Mouse (Mus musculus) heart, embryonic 13.5 days (tissue): ENCODE measurements at regions not wholly inside any gene's neighbourhood (a gene's known extent, or its start where the extent isn't known, plus 50 kb on each side); places are given as distances from the start of the nearest gene placed in this dataset.

ENCODE experiments used
- ATAC-seq: fragments of 200-750 bp; cut with Nextera tagmentation; 2 replicates; pipeline ENCODE4 v1.8.0; 2017; ENCODE audit warnings: moderate TSS enrichment; ENCODE audit not compliant: insufficient number of reproducible peaks, low FRiP score, low TSS enrichment; ENCODE audit errors: extremely low read depth
- H3K27ac ChIP-seq: fragments of 300-500 bp; sonication (generic); replicated peaks from 2 replicates; pipeline ENCODE4 v1.5.1; 2015; ENCODE audit warnings: moderate library complexity, mild to moderate bottlenecking, inconsistent platforms
- H3K27me3 ChIP-seq: fragments of 300-500 bp; sonication (generic); replicated peaks from 2 replicates; pipeline ENCODE4 v1.6.1; 2015; ENCODE audit warnings: mild to moderate bottlenecking, inconsistent platforms
- H3K36me3 ChIP-seq: fragments of 300-500 bp; sonication (generic); 2 replicates; pipeline ENCODE4 v1.6.1; 2015; ENCODE audit warnings: mild to moderate bottlenecking, inconsistent platforms
- H3K4me1 ChIP-seq: fragments of 300-500 bp; sonication (generic); 2 replicates; pipeline ENCODE4 v1.6.1; 2015; ENCODE audit warnings: inconsistent platforms
- H3K4me2 ChIP-seq: fragments of 300-500 bp; sonication (generic); 2 replicates; pipeline ENCODE4 v1.6.1; 2015; ENCODE audit warnings: inconsistent platforms, mild to moderate bottlenecking, moderate library complexity
- H3K4me3 ChIP-seq: fragments of 300-500 bp; sonication (generic); 2 replicates; pipeline ENCODE4 v1.5.1; 2015; ENCODE audit warnings: moderate library complexity, mild to moderate bottlenecking, inconsistent platforms
- H3K9ac ChIP-seq: fragments of 300-500 bp; sonication (generic); 2 replicates; pipeline ENCODE4 v1.6.1; 2015; ENCODE audit warnings: inconsistent platforms, mild to moderate bottlenecking, moderate library complexity
- H3K9me3 ChIP-seq: fragments of 300-500 bp; sonication (generic); 2 replicates; pipeline ENCODE4 v1.6.1; 2016; ENCODE audit warnings: inconsistent platforms
- WGBS: fragments of 180-500 bp; shearing (Covaris S2); methylation state at CpG from one replicate; pipeline ENCODE4 v1.1.7; 2015; ENCODE audit warnings: mixed read lengths; 5-methylcytosine and 5-hydroxymethylcytosine counted together

DNA sequence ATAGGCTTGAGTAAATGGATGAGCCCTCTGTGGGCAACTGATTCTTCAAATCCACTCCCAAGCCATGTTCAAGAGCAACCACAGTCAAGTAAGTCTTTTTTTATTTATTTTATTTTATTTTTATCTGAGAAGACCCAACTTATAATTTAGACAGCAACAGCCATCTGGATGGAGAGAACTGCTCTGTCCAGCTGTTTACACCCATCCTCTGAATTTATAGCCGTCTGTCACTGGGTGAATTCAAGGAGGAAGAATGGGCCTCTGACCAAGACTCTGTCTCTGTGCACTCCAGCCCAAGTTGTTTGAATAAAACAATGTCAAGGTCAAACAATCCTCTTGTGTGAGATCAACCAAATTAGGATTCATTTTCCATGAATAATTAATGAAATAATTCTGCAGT, 263.6 kb downstream of the Tgfb2 start:
- 61% methylated on average over 1 of the region's 1 CpGs for WGBS
- ATAC-seq = no peak
- no peak overlapping the region for H3K9ac ChIP-seq
- no peak overlapping the region for H3K4me2 ChIP-seq
- H3K4me3 ChIP-seq = no peak overlapping the region
- peaks cover 15% of the 10 kb centered on the region for H3K4me1 ChIP-seq
- no peaks in the 10 kb centered on the region for H3K36me3 ChIP-seq
- H3K9me3 ChIP-seq = no peaks in the 10 kb centered on the region
- H3K27me3 ChIP-seq = peaks cover 4% of the 10 kb centered on the region; the same call in 1 of the 2 replicates
- no peak overlapping the region for H3K27ac ChIP-seq

DNA sequence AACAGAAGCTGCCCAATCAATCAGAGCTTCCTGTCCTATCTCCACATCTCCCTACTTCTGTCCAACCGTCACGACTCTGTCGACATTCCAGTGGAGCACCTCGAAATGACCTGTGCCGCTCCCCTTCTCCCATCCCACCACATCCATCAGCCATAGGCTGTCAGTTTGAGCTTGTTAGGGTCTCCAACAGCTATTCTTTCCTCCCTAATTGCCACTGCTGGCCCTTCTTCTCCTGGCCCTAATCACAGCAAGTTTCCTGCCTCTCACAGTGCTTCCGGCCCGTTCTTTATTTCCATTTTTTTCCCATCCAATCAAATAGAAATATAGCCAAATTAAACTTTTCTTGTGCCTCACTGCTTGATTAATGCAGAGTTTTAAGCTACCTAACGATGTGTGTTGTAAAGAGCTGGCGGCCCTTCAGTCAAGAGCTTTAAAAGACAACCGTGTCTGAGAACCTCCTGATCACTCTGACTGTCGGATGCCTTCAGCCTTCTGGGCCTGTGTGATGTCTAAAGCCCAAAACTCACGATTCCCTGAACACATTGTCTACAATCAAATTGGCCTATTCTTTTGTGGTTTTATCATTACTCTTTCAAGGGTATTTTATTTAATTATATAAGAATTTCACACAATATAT, 270.3 kb downstream of the Tgfb2 start:
- Histone ChIP-seq H3K27ac (peak overlapping the region; percentile 40; the same call in 1 of the 2 replicates), H3K27me3 (no peaks in the 10 kb centered on the region), H3K9me3 (no peaks in the 10 kb centered on the region), H3K36me3 (no peaks in the 10 kb centered on the region), H3K4me3 (no peak overlapping the region), H3K4me2 (no peak overlapping the region), H3K9ac (no peak overlapping the region), H3K4me1 (peaks cover 22% of the 10 kb centered on the region)
- 37% methylated on average over 12 of the region's 12 CpGs for WGBS
- ATAC-seq = no peak

- ATAC-seq = no peak
- Histone ChIP-seq H3K9me3 (no peaks in the 10 kb centered on the region), H3K27ac (no peak overlapping the region), H3K4me1 (peaks cover 22% of the 10 kb centered on the region), H3K27me3 (no peaks in the 10 kb centered on the region), H3K36me3 (no peaks in the 10 kb centered on the region), H3K4me3 (no peak overlapping the region), H3K9ac (no peak overlapping the region), H3K4me2 (peak overlapping the region; percentile 34)
- 32% methylated on average over 9 of the region's 9 CpGs for WGBS
Measured at GRCm38 (mm10) chr1:186434782-186435181, 271.0 kb downstream of the Tgfb2 start.

GRCm38 (mm10) chr1:186434007-186434406, 271.8 kb downstream of the Tgfb2 start:
- Histone ChIP-seq H3K36me3 (no peaks in the 10 kb centered on the region), H3K4me3 (no peak overlapping the region), H3K27me3 (no peaks in the 10 kb centered on the region), H3K27ac (no peak overlapping the region), H3K4me2 (no peak overlapping the region), H3K9me3 (no peaks in the 10 kb centered on the region), H3K9ac (no peak overlapping the region), H3K4me1 (peaks cover 22% of the 10 kb centered on the region)
- ATAC-seq = no peak
- WGBS = 85% methylated on average over 2 of the region's 2 CpGs

GRCm38 (mm10) chr1:186433169-186433665, 272.6 kb downstream of the Tgfb2 start:
- Histone ChIP-seq H3K36me3 (no peaks in the 10 kb centered on the region), H3K4me2 (no peak overlapping the region), H3K27ac (peak overlapping the region; percentile 32), H3K27me3 (no peaks in the 10 kb centered on the region), H3K9ac (0 out of 2 replicates have a peak overlapping the region, but pooled peaks have one; percentile 16), H3K4me3 (no peak overlapping the region), H3K4me1 (peaks cover 22% of the 10 kb centered on the region), H3K9me3 (no peaks in the 10 kb centered on the region)
- WGBS = 77% methylated on average over 7 of the region's 7 CpGs
- no peak for ATAC-seq

DNA sequence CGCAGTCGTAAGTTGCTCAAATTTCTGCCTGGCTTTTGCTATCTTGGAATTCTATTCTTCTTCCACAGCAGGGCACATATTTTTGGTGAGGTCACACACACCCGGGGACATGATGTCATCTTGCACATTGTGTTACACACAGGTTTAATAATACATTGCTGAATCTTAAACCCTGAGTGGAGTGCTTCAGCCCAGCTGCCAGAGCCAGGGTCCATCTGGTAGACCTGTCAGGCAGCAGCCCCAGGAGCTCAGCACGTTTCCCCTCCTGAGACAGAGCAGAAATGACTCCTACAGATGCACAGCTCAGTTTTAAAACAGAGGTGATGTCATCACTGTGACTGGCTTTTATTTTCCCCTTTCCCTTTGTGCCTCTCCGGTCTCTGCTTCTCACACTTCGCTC, 280.4 kb downstream of the Tgfb2 start:
- Histone ChIP-seq H3K27ac (peak overlapping the region; percentile 32), H3K36me3 (no peaks in the 10 kb centered on the region), H3K4me2 (no peak overlapping the region), H3K4me3 (no peak overlapping the region), H3K9me3 (no peaks in the 10 kb centered on the region), H3K9ac (no peak overlapping the region), H3K27me3 (no peaks in the 10 kb centered on the region), H3K4me1 (peaks cover 12% of the 10 kb centered on the region)
- no peak for ATAC-seq
- WGBS = 51% methylated on average over 6 of the region's 6 CpGs

DNA sequence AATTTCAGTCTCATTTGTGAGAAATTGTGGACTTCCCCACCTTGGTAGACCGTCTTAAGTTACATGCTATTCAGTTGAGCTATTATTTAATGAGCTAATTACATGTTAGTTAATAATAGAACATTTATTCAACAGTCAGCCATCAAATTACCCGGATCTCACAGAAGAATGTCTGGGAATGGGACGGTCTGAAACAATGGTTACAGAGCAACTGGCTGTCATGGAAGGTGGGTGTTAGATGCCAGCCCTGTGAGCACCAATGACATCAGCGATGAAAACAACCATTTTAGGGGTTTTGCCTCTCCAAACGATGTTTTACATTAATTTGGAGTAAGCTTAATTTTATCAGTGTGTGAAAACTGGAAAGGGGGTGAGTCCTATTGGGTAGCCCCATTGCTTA, 281.7 kb downstream of the Tgfb2 start:
- ATAC-seq = no peak
- 73% methylated on average over 5 of the region's 5 CpGs for WGBS
- Histone ChIP-seq H3K4me2 (no peak overlapping the region), H3K9ac (no peak overlapping the region), H3K4me1 (peaks cover 12% of the 10 kb centered on the region), H3K9me3 (no peaks in the 10 kb centered on the region), H3K36me3 (no peaks in the 10 kb centered on the region), H3K27me3 (no peaks in the 10 kb centered on the region), H3K27ac (no peak overlapping the region), H3K4me3 (no peak overlapping the region)

- no peak for ATAC-seq
- Histone ChIP-seq H3K4me1 (peaks cover 15% of the 10 kb centered on the region), H3K9me3 (0 out of 2 replicates have a peak, but pooled peaks cover 5% of the 10 kb centered on the region), H3K4me3 (no peak overlapping the region), H3K27me3 (no peaks in the 10 kb centered on the region), H3K4me2 (no peak overlapping the region), H3K9ac (no peak overlapping the region), H3K27ac (no peak overlapping the region), H3K36me3 (no peaks in the 10 kb centered on the region)
- WGBS = 46% methylated on average over 1 of the region's 1 CpGs
Measured at GRCm38 (mm10) chr1:186417101-186417500, 288.7 kb downstream of the Tgfb2 start.

DNA sequence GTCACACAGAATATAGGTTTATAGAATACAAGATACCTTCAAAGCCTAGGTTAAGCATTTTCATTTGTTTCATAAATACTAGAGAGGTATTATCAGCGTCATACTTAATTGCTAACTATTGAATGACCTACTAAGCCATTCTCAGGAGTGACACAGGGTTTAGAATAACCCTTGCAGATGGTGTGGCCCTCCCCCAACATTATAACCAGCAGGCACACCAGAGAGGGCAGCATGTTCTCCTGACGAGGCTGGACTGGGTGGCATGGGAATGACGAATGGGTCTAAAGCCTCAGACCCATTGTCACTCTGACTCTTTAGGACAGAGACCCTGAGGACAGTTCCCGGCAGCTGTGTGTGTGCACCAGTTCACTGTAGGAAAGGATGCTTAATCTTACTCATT, 290.5 kb downstream of the Tgfb2 start:
- no peaks in the 10 kb centered on the region for H3K27me3 ChIP-seq
- ATAC-seq = no peak
- H3K36me3 ChIP-seq = no peaks in the 10 kb centered on the region
- peaks cover 15% of the 10 kb centered on the region for H3K4me1 ChIP-seq
- no peak overlapping the region for H3K9ac ChIP-seq
- no peak overlapping the region for H3K27ac ChIP-seq
- H3K9me3 ChIP-seq = 0 out of 2 replicates have a peak, but pooled peaks cover 5% of the 10 kb centered on the region
- H3K4me2 ChIP-seq = no peak overlapping the region
- WGBS = 75% methylated on average over 4 of the region's 4 CpGs
- no peak overlapping the region for H3K4me3 ChIP-seq

DNA sequence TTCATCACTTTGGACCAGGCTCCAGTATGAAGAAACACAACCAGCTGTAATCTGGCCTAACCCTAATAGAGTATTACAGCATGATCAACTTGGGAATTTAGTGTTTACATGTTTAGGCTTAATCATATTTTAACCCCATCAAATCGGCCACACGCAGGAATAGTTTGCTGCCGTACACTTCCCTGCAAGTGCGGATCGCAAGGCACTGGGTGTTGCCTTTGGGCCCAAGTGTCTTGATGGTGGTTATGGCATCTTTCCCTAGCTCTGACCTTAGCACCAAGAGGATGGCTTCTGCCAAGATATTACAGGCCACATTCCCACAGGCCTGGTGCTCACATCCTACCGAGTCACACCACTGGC, 291.9 kb downstream of the Tgfb2 start:
- ATAC-seq = no peak
- no peaks in the 10 kb centered on the region for H3K36me3 ChIP-seq
- no peak overlapping the region for H3K4me3 ChIP-seq
- H3K9me3 ChIP-seq = 0 out of 2 replicates have a peak, but pooled peaks cover 5% of the 10 kb centered on the region
- peaks cover 29% of the 10 kb centered on the region for H3K4me1 ChIP-seq
- H3K27me3 ChIP-seq = no peaks in the 10 kb centered on the region
- WGBS = 87% methylated on average over 6 of the region's 6 CpGs
- H3K9ac ChIP-seq = no peak overlapping the region
- H3K27ac ChIP-seq = no peak overlapping the region
- no peak overlapping the region for H3K4me2 ChIP-seq

DNA sequence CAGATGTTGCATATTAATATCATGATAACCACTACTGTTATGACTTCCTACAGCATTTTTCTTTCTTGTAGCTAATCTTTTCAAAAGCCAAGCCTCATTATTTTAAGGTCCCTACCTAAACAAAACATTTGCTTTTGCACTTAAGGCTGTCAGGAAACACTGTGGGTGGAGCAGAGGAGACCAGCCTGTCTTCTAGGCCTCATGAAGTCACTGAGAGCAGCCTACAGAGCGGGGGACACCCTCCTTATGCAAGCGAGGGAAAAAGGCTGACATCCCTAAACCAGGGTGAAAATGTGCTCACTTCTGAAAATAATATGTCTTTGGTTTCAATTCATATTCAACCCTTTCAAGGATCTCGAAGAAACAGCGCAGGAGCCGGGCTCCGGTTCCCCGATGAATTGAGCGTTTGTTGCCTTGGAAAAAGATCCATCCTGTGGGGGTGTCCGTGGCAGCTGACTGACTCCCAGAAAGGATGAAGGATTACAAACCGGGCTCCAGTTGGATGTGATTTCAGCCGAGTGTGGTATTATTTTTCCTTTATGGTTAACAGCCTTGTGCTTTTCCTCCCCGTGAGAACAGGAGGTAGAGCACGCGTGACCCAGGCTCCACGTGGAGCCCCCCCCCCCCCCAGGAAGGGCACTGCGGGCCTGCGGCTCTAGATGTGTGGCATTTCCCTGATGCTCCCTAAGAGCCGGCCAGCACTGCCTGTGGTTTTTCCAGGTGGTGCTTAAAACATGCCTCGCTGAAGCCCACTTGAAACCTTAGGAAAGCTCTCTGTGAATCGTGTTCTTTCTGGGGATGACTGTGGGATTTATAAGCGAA, 292.5 kb downstream of the Tgfb2 start:
- Histone ChIP-seq H3K4me1 (peaks cover 35% of the 10 kb centered on the region), H3K4me3 (no peak overlapping the region), H3K4me2 (no peak overlapping the region), H3K27me3 (no peaks in the 10 kb centered on the region), H3K27ac (no peak overlapping the region), H3K36me3 (no peaks in the 10 kb centered on the region), H3K9ac (no peak overlapping the region), H3K9me3 (0 out of 2 replicates have a peak, but pooled peaks cover 5% of the 10 kb centered on the region)
- 73% methylated on average over 21 of the region's 21 CpGs for WGBS
- no peak for ATAC-seq
